7 mouse cellular contexts compared by ENCODE assay signal in the genomic region with DNA sequence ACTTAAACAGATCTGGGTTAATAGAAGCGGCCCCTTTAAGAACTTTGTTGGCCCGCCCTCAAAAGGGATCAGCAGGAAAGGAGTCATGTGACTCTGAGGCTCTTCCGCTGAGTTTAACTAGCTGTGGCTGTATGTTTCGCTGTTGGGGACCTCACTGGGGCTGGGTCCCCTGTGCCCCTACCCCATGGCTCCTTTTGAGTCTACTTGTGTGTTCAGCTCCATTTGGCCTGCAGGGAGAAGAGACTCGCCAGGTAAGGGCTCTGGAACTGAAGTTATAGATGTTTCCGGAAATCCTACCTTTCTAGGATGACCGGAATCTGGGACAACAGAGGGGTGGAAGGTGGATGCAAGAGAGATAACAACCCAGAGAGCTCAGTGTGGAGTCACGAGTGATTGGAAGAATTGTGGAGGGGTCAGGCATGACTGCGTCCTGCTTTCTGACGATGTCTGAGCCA. TPM values are rescaled to one million over a fixed set of nuclear protein-coding genes. Genes with fewer than 3 reads are reported as not detected.
DNase-seq lines count a peak whose midpoint lies in the region; TF ChIP-seq lines count a peak whose summit lies in the region.

A gene (plus strand): TSS at position 73 of the 455 bp plus-strand sequence.

- no peak for TF ChIP-seq CTCF in cortical plate, adult 2 months (IDR thresholded peaks at IDR 0.05; ENCODE audit: extremely low read depth, insufficient read depth, low read length)

- H3K4me3 ChIP-seq in cortical plate, adult 2 months (ENCODE audit: insufficient read depth, low read length), result peak within 1 kb of the TSS; percentile 70
- H3K4me3 ChIP-seq in megakaryocyte, embryonic 14.5 days (replicated peaks), result peak within 1 kb of the TSS; percentile 97

- peak; percentile 42 to 43 for DNase-seq in adrenal gland, adult 18-20 months (ENCODE audit: low spot score in 2 of 2)
- DNase-seq in gastrocnemius, postnatal 14 days, result peak; percentile 63
- DNase-seq in induced T-regulatory cell, adult 2 months (ENCODE audit: low read depth), result peak; percentile 81
- DNase-seq in left cerebral cortex, postnatal 10 days (ENCODE audit: extremely low spot score in 1 of 2, low spot score in 2 of 2), result peak; percentile 49 to 67
- peak; percentile 44 for DNase-seq in right cerebral cortex, postnatal 14 days

- intact Hi-C loops in gastrocnemius, postnatal 14 days (cut with DNase I; ENCODE audit: low total_unique reads), result no loop called here
- intact Hi-C loops in left cerebral cortex, postnatal 10 days (cut with DNase I), result no loop called here

- no peak within 1 kb of the TSS for H3K27ac ChIP-seq in cortical plate, adult 2 months (ENCODE audit: insufficient read depth, low read length)

- H3K27me3 ChIP-seq in megakaryocyte, embryonic 14.5 days (replicated peaks), result no peaks in the 10 kb centered on the region

- H3K9me3 ChIP-seq in megakaryocyte, embryonic 14.5 days, result no peaks in the 10 kb centered on the region

- H3K36me3 ChIP-seq in megakaryocyte, embryonic 14.5 days (replicated peaks; ENCODE audit: low read length), result peaks cover 70% of the 10 kb centered on the region

- H3K4me1 ChIP-seq in cortical plate, adult 2 months (ENCODE audit: control insufficient read depth, insufficient read depth, low read length), result no peaks in the 10 kb centered on the region
- peaks cover 29% of the 10 kb centered on the region for H3K4me1 ChIP-seq in megakaryocyte, embryonic 14.5 days

- TF ChIP-seq POLR2A in cortical plate, adult 2 months (IDR thresholded peaks at IDR 0.05; ENCODE audit: extremely low read depth, insufficient read depth, low read length), result peak; percentile 67; the same call in 1 of the 2 replicates

RNA-seq across cellular contexts. Expression of the gene that starts here (rescaled TPM):
- total RNA-seq in adrenal gland, adult 18-20 months (2021), result 100 to 1,000 TPM; 183 to 220 TPM
- 90.9 and 97.3 TPM in 2 replicates for polyA plus RNA-seq in cortical plate, adult 2 months (2012; rRNA removed)
- total RNA-seq in gastrocnemius, postnatal 14 days (2021), result 10 to 100 TPM; 50.4 to 52.3 TPM
- 10 to 100 TPM; 74.6 to 79.2 TPM for total RNA-seq in left cerebral cortex, postnatal 10 days (2021)
- polyA plus RNA-seq in megakaryocyte, embryonic 14.5 days (2012; ENCODE audit: insufficient read depth, low replicate concordance), result 31.1 and 138 TPM in 2 replicates
